Mouse (Mus musculus) embryonic stem cell, embryonic (primary cell): ENCODE measurements at regions not wholly inside any gene's neighbourhood (a gene's known extent, or its start where the extent isn't known, plus 50 kb on each side); places are given as distances from the start of the nearest gene placed in this dataset.

ENCODE experiments used
- CTCF ChIA-PET, 4 experiments: fragments of 300-600 bp in 2 of 4; fragments of 350-600 bp in 2 of 4; sonication (Branson Sonifier 250); formaldehyde crosslinking; loops; one replicate each; lab custom pipeline; 2022; ENCODE audit warnings: inconsistent platforms in 2 of 4; lab: Charles Lee
- POLR2A ChIA-PET, 4 experiments: fragments of 300-600 bp in 2 of 4; fragments of 350-600 bp in 2 of 4; sonication (Branson Sonifier 250); formaldehyde crosslinking; loops; one replicate each; lab custom pipeline; 2022; ENCODE audit warnings: antibody characterized with exemption in 4 of 4, inconsistent platforms in 1 of 4; lab: Charles Lee

DNA sequence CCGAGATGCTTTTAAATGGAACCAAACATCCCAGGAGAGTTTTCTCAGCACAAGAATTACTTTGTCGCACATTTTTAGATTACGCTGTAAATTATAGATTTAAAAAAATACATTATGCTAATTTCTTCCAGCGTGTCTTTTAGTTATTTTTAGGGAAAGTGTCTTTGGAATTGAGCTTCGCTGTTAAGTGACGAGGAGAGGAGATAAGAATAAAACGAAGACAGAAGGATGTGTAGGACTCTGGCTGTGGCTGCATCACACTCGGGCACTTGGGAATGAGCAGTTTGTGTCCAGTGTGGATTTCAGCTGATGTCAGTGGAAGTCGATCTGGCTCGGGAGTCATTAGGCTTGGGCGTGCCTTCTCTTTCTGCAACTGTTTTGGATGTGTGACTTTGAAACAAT lies 77.3 kb upstream of the Zfp280d start:
- POLR2A ChIA-PET = interaction anchor here in 1 of 4 experiments (1.2 kb wide), 1 partner anchor 16 kb away, joined by 3 read pairs; no protein-coding TSS in a partner anchor
- CTCF ChIA-PET = no interaction called here

DNA sequence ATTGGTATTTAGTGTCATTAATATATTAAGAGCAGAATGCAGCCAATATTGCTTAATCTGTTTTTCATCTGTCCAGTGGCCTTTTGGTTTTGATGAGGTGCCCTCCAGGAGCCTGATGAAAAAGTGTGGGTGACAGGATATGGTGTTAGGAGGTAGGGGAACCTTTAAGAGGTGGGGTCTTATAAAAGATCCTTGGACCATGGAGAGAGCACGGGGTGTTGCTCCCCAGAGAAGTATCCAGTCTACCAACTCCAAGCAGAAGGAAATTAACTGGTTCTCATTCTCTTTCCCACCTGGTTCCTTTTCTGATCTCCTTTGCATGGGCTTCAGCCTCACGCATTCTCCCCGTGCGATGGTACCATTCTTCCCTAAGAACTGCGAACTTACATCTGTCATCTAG lies 75.7 kb upstream of the Zfp280d start:
- ChIA-PET CTCF (no interaction called here), POLR2A (interaction anchor here in 1 of 4 experiments (1.0 kb wide), 1 partner anchor 9 kb away, joined by 3 read pairs; no protein-coding TSS in a partner anchor)

DNA sequence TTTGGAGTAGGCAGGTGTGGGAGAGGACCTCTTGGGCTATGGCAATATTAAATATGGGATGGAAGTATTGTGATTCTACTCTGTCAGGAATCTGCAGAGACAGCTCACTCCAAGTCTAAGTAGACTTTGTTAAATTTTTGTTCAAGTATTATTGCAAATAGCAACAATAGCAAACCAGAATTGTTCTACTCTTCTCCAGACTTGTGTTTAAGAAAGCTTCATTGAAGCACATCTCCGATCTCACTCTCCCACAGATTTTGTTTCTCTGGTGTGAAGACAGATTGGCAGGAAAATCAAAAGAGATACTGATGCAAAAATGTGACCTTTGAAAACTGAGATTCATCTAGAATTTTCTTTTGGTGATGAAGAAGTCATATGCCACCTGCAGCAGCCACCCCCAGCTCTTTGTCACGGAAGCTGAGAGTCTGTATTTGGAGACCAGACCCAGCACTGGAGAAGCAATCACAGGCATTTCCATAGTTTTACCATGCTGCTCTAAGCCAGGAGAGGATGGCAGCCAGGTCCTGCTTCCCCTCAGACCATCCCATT lies 70.2 kb upstream of the Zfp280d start:
- POLR2A ChIA-PET = interaction anchor here in 1 of 4 experiments (0.6 to 0.7 kb wide), 3 partner anchors 25 to 1264 kb away, joined by 3 to 4 read pairs (median 3); no protein-coding TSS in a partner anchor
- CTCF ChIA-PET = interaction anchor here in 3 of 4 experiments (0.6 to 0.7 kb wide), 4 partner anchors 13 to 688 kb away, joined by 3 to 4 read pairs (median 3); no protein-coding TSS in a partner anchor

DNA sequence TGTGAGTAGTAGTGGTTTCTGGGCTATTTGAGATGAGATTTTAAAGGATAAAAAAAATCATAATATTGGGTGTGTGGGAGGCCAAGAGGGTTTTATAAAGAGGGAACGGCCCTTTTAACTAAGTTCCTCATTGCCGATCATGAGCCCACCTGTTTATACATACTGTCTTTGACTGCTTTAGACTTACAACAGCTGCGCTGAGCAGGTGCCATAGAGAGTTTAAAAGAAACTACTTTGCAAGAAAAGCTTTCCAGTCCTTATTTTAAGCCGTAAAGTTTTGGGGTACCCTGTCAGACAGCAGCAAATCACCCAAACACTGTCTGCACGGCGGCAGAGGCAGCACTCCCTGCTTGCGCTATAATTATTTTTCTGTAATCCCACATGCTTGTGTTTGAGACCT lies 68.8 kb upstream of the Zfp280d start:
- ChIA-PET POLR2A (no interaction called here), CTCF (no interaction called here)

DNA sequence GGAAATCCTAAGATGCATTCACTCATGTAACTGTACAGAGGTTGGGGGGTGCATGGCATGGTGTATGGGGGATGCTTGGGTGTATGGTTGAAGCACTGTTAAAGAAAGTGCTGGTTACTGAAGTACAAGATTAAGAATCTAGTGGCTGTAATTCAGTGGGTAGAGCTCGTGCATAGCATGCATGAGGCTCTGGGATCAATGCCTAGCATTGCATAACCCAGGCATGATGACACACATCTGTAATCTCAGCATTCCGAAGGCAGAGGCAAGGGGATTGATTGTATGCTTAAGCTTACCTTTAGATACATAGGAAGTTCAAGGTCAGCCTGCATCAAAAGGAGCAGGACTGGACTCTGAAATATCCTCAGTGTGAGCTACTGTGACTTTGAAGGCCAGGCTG lies 67.7 kb upstream of the Zfp280d start:
- ChIA-PET CTCF (no interaction called here), POLR2A (interaction anchor here in 1 of 4 experiments (0.5 kb wide), 1 partner anchor 107 kb away, joined by 3 read pairs; no protein-coding TSS in a partner anchor)

DNA sequence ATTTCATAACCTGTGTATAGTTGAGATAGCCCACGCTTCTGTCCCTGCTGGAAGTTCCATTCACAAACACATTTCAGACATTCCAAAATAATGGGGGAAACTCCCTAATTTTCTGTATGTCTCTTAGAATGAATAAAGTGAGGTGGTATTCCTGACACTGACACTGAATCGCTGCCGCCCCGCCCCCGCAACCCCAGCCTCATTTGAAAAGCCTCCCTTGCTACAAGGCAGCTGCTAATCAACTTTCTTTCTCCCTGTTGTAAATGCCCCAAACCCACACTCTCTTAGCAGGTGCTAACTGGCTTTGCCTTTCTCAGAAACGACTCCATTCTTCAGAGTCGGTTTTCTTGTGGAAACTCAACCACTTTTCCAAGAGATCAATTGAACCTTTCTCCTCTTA lies 66.4 kb upstream of the Zfp280d start:
- CTCF ChIA-PET = interaction anchor here in 1 of 4 experiments (0.6 kb wide), 1 partner anchor 340 kb away, joined by 4 read pairs; no protein-coding TSS in a partner anchor
- POLR2A ChIA-PET = no interaction called here

DNA sequence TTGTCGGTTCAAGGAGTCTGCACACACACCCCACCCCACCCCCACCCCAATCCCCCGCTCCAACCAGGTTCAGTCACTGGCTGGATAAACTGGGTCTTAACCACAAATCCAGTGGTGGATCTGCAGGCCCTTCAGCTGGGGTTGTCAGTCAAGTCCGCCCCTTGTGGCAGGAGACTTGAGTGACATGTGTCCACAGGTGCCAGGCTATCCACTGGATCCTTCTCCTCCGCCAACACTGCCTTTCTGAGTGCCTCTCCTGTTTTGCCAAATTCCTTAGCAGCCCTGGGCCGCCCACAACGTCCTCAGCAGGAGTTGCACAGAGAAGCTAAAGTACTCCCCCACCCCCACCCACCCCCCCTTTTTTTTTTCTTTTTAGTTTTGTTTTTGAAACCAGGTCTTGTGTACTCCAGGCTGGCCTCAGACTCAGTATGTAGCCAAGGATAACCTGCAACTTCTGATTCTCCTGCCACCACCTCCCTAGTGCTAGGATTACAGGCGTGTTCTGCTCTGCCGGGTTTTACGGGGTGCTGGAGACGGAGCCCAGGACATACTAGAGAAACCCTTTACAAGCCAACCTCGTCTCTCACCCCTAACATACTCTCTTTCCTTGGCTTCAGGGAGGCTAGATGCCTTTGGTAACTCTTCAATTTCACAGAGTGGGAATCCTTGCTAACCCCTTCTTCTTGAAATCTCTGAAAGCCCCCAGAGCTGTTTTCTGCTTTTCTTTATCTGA lies 57.2 kb upstream of the Zfp280d start:
- ChIA-PET POLR2A (interaction anchor here in 3 of 4 experiments (0.6 to 0.9 kb wide), 3 partner anchors 47 to 488 kb away, joined by 3 to 5 read pairs (median 4); no protein-coding TSS in a partner anchor), CTCF (interaction anchor here in 2 of 4 experiments (0.6 to 0.7 kb wide), 7 partner anchors 13 to 585 kb away, joined by 3 to 9 read pairs (median 4); no protein-coding TSS in a partner anchor)

DNA sequence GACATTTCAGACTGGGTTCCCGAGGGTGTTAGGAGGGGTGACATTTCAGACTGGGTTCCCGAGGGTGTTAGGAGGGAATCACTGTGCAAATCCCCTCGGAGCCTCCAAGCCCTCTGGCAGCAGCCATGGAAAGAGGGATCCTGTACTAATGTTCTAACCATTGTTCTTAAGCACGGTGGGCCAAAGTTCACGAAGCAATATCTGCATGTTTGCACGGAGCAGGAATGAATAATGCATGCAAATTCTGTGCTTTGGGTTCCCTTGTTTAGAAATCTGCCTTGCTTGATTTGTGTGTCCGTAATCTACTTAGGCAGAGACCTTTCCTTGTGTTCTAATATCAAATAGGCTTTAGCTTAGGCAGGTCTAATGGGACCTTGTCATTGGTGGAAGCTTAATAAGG lies 55.9 kb upstream of the Zfp280d start:
- POLR2A ChIA-PET = interaction anchor here in 2 of 4 experiments (0.6 to 1.1 kb wide), 2 partner anchors 108 to 288 kb away, joined by 3 read pairs; no protein-coding TSS in a partner anchor
- CTCF ChIA-PET = interaction anchor here in 2 of 4 experiments (0.5 to 0.6 kb wide), 2 partner anchors 260 to 443 kb away, joined by 3 read pairs; no protein-coding TSS in a partner anchor

DNA sequence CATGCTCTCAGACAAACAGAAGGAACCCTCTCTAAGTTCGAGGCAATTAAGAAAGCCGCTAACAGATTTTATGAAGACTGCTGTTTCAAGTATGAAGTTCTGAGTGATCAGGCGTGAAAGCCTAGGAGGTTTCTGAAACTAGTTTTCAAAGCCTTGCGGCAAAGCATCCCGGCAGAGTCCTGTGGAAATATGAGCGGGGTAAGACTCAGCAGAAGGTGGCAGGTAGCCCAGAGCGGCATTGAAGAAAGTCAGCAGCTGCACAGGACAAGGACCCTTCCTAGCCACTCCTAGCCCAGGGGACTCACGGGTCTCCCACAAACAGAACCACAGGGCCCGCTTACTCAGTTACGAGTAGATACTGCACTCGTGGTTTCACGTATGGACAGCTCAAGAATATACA lies 54.8 kb upstream of the Zfp280d start:
- ChIA-PET POLR2A (interaction anchor here in 3 of 4 experiments (0.6 to 2.5 kb wide), 3 partner anchors 10 to 66 kb away, joined by 3 to 9 read pairs (median 3); no protein-coding TSS in a partner anchor), CTCF (no interaction called here)

DNA sequence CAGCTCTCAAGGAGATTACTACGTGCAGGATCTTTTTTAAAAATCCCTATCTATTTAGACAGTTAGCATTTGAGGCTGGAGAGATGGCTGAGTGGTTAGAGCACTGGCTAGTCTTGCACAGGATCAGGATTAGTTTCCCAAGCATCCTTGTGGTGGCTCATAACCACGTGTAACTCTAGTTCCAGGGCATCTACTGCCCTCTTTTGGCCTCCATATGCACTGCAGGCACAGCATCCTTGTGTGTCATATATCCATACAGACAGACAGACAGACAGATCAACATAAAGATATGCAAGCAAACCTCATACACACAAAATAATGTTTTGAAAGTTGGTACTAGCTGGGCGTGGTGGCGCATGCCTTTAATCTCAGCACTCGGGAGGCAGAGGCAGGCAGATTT lies 53.3 kb upstream of the Zfp280d start:
- POLR2A ChIA-PET = interaction anchor here in 1 of 4 experiments (1.3 to 2.5 kb wide), 2 partner anchors 8 to 121 kb away, joined by 3 to 9 read pairs; no protein-coding TSS in a partner anchor
- CTCF ChIA-PET = interaction anchor here in 1 of 4 experiments (0.6 kb wide), 1 partner anchor 770 kb away, joined by 3 read pairs; no protein-coding TSS in a partner anchor
